Mouse (Mus musculus) E14TG2a.4 (cell line): ENCODE results near the gene Lmntd2.
A peak's percentile ranks its signal among the peaks of the same experiment; 100 is the strongest.

ENCODE experiments used
- H3K27me3 ChIP-seq: 2 replicates; pipeline ENCODE4 v1.6.1; 2014; ENCODE audit warnings: low read length, control low read depth; ENCODE audit not compliant: insufficient read depth
- H3K36me3 ChIP-seq: 2 replicates; pipeline ENCODE4 v1.6.1; 2014; ENCODE audit warnings: low read length, control low read depth; ENCODE audit not compliant: insufficient read depth
- H3K4me1 ChIP-seq: replicated peaks from 2 replicates; pipeline ENCODE4 v1.6.1; 2014; ENCODE audit warnings: low read depth, low read length, control low read depth
- H3K4me3 ChIP-seq: replicated peaks from 2 replicates; pipeline ENCODE4 v1.5.1; 2014; ENCODE audit warnings: mild to moderate bottlenecking, low read length
- H3K9me3 ChIP-seq: 2 replicates; pipeline ENCODE4 v1.6.1; 2014; ENCODE audit warnings: low read length, control low read depth
- CTCF ChIP-seq: conservative IDR thresholded peaks from 2 replicates; pipeline ENCODE4 v1.5.1; 2014; ENCODE audit warnings: low read length
- NANOG ChIP-seq: IDR thresholded peaks from 2 replicates; pipeline ENCODE4 v1.6.1; 2014; ENCODE audit warnings: borderline replicate concordance, low read length, mixed read lengths
- POU5F1 ChIP-seq: IDR thresholded peaks from 2 replicates; pipeline ENCODE4 v1.6.1; 2014; ENCODE audit warnings: low read length, borderline replicate concordance

Gene Lmntd2

GRCm38 (mm10) chr7:141194830-141195229 lies 19.1 kb downstream of the Lmntd2 start:
- Histone ChIP-seq H3K36me3 (peaks cover 37% of the 10 kb centered on the region), H3K27me3 (no peaks in the 10 kb centered on the region), H3K4me3 (peak overlapping the region; percentile 96), H3K9me3 (no peaks in the 10 kb centered on the region), H3K4me1 (peaks cover 45% of the 10 kb centered on the region)
- TF ChIP-seq POU5F1 = no peak
- TF ChIP-seq NANOG = no peak
- TF ChIP-seq CTCF = no peak

- Histone ChIP-seq H3K27me3 (no peaks in the 10 kb centered on the region), H3K36me3 (peaks cover 41% of the 10 kb centered on the region), H3K4me3 (peak overlapping the region; percentile 96), H3K9me3 (no peaks in the 10 kb centered on the region), H3K4me1 (peaks cover 45% of the 10 kb centered on the region)
- no peak for TF ChIP-seq NANOG
These were observed 19.5 kb downstream of the Lmntd2 start for GRCm38 (mm10) chr7:141194409-141194808.

DNA sequence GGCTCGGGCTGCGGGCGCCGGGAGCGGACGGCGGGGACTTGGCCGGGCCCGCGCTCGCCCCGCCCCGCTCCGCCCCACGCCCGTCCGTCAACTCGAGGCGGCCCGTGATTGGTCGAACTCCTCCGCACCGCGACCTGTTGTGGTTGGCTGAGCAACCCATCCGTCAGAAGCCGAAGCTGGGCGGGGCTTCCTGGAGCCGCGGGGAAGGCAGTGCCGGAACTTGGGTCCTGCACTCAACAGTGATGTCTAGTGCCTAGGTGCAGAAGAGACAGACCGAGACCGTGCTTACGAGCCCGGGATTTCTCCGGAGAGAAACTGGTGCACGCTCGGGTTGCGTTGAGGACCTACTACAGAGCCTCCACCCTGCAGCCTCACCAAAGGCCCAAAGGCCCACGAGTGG lies 19.9 kb downstream of the Lmntd2 start, which contains the start of the genes Hras and Lrrc56:
Hras (minus strand) TSS at position 58 of the 400 bp plus-strand sequence.
Lrrc56 (plus strand) TSS at position 210 of the 400 bp plus-strand sequence.
- Histone ChIP-seq H3K4me1 (peaks cover 45% of the 10 kb centered on the region), H3K27me3 (no peaks in the 10 kb centered on the region), H3K36me3 (peaks cover 46% of the 10 kb centered on the region), H3K4me3 (peak within 1 kb of the TSS; percentile 96), H3K9me3 (no peaks in the 10 kb centered on the region)
- no peak for TF ChIP-seq NANOG
- no peak for TF ChIP-seq POU5F1
- no peak for TF ChIP-seq CTCF

- no peaks in the 10 kb centered on the region for H3K27me3 ChIP-seq
- peaks cover 45% of the 10 kb centered on the region for H3K4me1 ChIP-seq
- H3K36me3 ChIP-seq = peaks cover 49% of the 10 kb centered on the region
- no peaks in the 10 kb centered on the region for H3K9me3 ChIP-seq
- H3K4me3 ChIP-seq = peak overlapping the region; percentile 96
- no peak for TF ChIP-seq NANOG
- no peak for TF ChIP-seq CTCF
- TF ChIP-seq POU5F1 = no peak
These were observed 20.5 kb downstream of the Lmntd2 start for GRCm38 (mm10) chr7:141193348-141193856.

DNA sequence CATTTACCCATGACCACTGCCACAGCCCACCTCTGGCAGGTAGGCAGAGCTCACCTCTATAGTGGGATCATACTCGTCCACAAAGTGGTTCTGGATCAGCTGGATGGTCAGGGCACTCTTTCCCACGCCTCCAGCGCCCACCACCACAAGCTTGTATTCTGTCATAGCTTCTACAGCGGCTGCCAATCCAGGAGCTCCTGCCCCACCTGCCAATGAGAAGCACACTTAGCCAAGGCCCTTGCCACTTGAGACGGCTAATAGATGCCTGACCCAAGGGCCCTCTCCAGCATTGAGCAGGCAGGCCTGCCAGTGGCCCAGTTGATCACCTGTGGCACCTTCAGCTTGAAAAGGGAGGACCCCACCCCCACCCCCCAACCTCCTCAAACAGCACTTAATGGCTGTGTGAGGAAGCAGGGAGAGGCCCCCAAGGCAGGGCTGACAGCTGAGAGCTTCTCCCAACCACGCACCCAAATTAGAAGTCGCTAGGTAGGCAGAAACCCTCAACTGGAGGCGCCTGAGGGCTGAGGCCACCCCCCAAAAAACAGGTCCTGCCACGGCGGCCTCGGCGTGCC lies 21.0 kb downstream of the Lmntd2 start:
- H3K36me3 ChIP-seq = peaks cover 46% of the 10 kb centered on the region
- H3K27me3 ChIP-seq = no peaks in the 10 kb centered on the region
- H3K9me3 ChIP-seq = no peaks in the 10 kb centered on the region
- peak overlapping the region; percentile 96 for H3K4me3 ChIP-seq
- peaks cover 45% of the 10 kb centered on the region for H3K4me1 ChIP-seq
- TF ChIP-seq POU5F1 (no peak), CTCF (no peak), NANOG (no peak)

GRCm38 (mm10) chr7:141191796-141192685 lies 21.8 kb downstream of the Lmntd2 start:
- H3K4me1 ChIP-seq = peaks cover 45% of the 10 kb centered on the region
- no peaks in the 10 kb centered on the region for H3K9me3 ChIP-seq
- H3K36me3 ChIP-seq = peaks cover 42% of the 10 kb centered on the region
- peak overlapping the region; percentile 96 for H3K4me3 ChIP-seq
- TF ChIP-seq POU5F1 (no peak), NANOG (no peak), CTCF (no peak)
- H3K27me3 ChIP-seq = no peaks in the 10 kb centered on the region

DNA sequence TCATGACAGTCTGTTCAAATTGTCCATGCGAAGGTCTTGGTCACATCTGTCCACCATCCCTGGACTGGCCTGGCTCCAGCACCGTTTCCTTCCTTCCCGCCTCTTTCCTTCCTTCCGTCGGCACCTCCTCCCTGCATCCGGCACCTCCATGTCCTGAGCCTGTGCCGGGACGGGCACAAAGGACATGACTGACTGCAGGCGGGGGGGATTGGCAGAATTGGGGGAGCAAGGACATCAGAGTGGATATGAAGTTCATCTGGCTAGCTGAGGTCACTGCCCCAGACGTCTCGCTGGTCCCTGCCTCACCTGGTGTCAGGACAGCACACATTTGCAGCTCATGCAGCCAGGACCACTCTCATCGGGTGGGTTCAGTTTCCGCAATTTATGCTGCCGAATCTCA lies 22.8 kb downstream of the Lmntd2 start:
- H3K9me3 ChIP-seq = no peaks in the 10 kb centered on the region
- H3K36me3 ChIP-seq = peaks cover 42% of the 10 kb centered on the region
- H3K27me3 ChIP-seq = no peaks in the 10 kb centered on the region
- peaks cover 42% of the 10 kb centered on the region for H3K4me1 ChIP-seq
- TF ChIP-seq CTCF = no peak
- TF ChIP-seq POU5F1 = no peak
- no peak for TF ChIP-seq NANOG
- peak overlapping the region; percentile 96; the same call in 1 of the 2 replicates for H3K4me3 ChIP-seq

GRCm38 (mm10) chr7:141190220-141190619 lies 23.7 kb downstream of the Lmntd2 start:
- no peak overlapping the region for H3K4me3 ChIP-seq
- peaks cover 42% of the 10 kb centered on the region for H3K36me3 ChIP-seq
- peaks cover 35% of the 10 kb centered on the region for H3K4me1 ChIP-seq
- no peak for TF ChIP-seq CTCF
- TF ChIP-seq POU5F1 = no peak
- no peak for TF ChIP-seq NANOG
- no peaks in the 10 kb centered on the region for H3K9me3 ChIP-seq
- H3K27me3 ChIP-seq = no peaks in the 10 kb centered on the region

GRCm38 (mm10) chr7:141188733-141189132 lies 25.1 kb downstream of the Lmntd2 start:
- Histone ChIP-seq H3K36me3 (peaks cover 42% of the 10 kb centered on the region), H3K4me3 (no peak overlapping the region), H3K27me3 (no peaks in the 10 kb centered on the region), H3K9me3 (no peaks in the 10 kb centered on the region), H3K4me1 (peaks cover 26% of the 10 kb centered on the region)
- no peak for TF ChIP-seq POU5F1
- no peak for TF ChIP-seq NANOG
- no peak for TF ChIP-seq CTCF
